Mouse (Mus musculus) ovary, postnatal 36 days (tissue): ENCODE measurements around the gene St3gal3.

Source experiments
- DNase-seq: peaks from one replicate; pipeline ENCODE4 v3.0.0; 2022; ENCODE audit warnings: low spot score, mixed read lengths

St3gal3 gene

GRCm38 (mm10) chr4:118053904-118054303 lies 80.8 kb downstream of the St3gal3 start:
- DNase-seq, result no peak

GRCm38 (mm10) chr4:118049606-118050302 lies 85.0 kb downstream of the St3gal3 start:
- DNase-seq, result no peak

GRCm38 (mm10) chr4:118044510-118044909 lies 90.2 kb downstream of the St3gal3 start:
- no peak for DNase-seq

- DNase-seq, result no peak
These were observed 91.2 kb downstream of the St3gal3 start for GRCm38 (mm10) chr4:118043331-118044002.

- DNase-seq, result no peak
These were observed 91.9 kb downstream of the St3gal3 start for GRCm38 (mm10) chr4:118042671-118043320.

GRCm38 (mm10) chr4:118041145-118041544 lies 93.6 kb downstream of the St3gal3 start:
- DNase-seq, result no peak

- DNase-seq, result no peak
These were observed 94.1 kb downstream of the St3gal3 start for GRCm38 (mm10) chr4:118040650-118041049.

GRCm38 (mm10) chr4:118039964-118040363 lies 94.8 kb downstream of the St3gal3 start:
- no peak for DNase-seq

- DNase-seq, result no peak
These were observed 96.7 kb downstream of the St3gal3 start for GRCm38 (mm10) chr4:118038023-118038422.

GRCm38 (mm10) chr4:118037406-118037805 lies 97.3 kb downstream of the St3gal3 start:
- DNase-seq, result no peak

- DNase-seq, result no peak
These were observed 98.2 kb downstream of the St3gal3 start for GRCm38 (mm10) chr4:118036531-118036930.

- DNase-seq, result no peak
These were observed 99.6 kb downstream of the St3gal3 start for GRCm38 (mm10) chr4:118035090-118035489.

- DNase-seq, result no peak
These were observed 101.7 kb downstream of the St3gal3 start for GRCm38 (mm10) chr4:118033026-118033425.

- no peak for DNase-seq
These were observed 102.9 kb downstream of the St3gal3 start for GRCm38 (mm10) chr4:118031776-118032170.

GRCm38 (mm10) chr4:118031132-118031775 lies 103.5 kb downstream of the St3gal3 start:
- DNase-seq, result no peak

- DNase-seq, result no peak
These were observed 104.4 kb downstream of the St3gal3 start for GRCm38 (mm10) chr4:118030330-118030729.

GRCm38 (mm10) chr4:118029892-118030291 lies 104.8 kb downstream of the St3gal3 start:
- no peak for DNase-seq

GRCm38 (mm10) chr4:118028994-118029393 lies 105.7 kb downstream of the St3gal3 start:
- no peak for DNase-seq

- DNase-seq, result no peak
These were observed 108.8 kb downstream of the St3gal3 start for GRCm38 (mm10) chr4:118025931-118026330.

GRCm38 (mm10) chr4:118025381-118025780 lies 109.3 kb downstream of the St3gal3 start:
- no peak for DNase-seq

- no peak for DNase-seq
These were observed 111.9 kb downstream of the St3gal3 start for GRCm38 (mm10) chr4:118022811-118023210.

GRCm38 (mm10) chr4:118022406-118022805 lies 112.3 kb downstream of the St3gal3 start:
- DNase-seq, result no peak

- DNase-seq, result no peak
These were observed 115.1 kb downstream of the St3gal3 start for GRCm38 (mm10) chr4:118019640-118020039.
